Mouse (Mus musculus) adrenal gland, adult 10 weeks (tissue): ENCODE measurements around the gene Fbxl22. TPM values are rescaled to one million over a fixed set of nuclear protein-coding genes. Genes with fewer than 3 reads are reported as not detected.

Experiments used
- polyA plus RNA-seq: library from polyadenylated mRNA; stranded (reverse); fragments of 350-450 nt; fragmentation: Illumina TruSeq; extraction: RNeasy Lipid Tissue Mini Kit (QIAGEN cat#74804); gene quantifications from one replicate; pipeline ENCODE4 v1.2.3, GENCODE M21; 2014; ENCODE audit warnings: low read depth, low replicate concordance

Fbxl22 gene
- 0.58 TPM for polyA plus RNA-seq

DNA sequence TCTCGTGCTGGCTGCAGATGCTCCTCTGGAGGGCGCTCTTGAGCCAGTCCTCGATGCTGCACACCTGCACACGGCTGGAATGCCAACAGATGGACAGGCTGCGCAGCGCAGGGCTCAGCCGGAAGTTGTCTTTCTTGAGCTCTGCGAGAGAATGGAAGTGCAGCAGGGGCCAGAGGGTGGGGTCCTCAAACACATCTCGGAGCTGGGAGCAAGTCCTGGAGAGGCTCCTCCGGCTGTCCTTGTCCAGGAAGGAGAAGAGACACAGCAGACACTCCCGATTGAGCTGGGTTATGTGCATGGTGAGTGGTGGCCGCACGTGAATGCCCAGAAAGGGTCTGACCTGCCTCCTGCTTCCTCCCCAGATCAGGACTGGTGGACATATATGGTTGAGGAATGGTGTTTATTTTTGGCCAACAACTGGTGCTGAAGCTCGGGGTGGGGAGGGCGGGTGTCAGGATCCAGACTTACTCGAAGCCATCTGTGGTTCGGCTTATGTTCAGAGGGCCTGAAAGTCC is at the start of gene Fbxl22:
Gene Fbxl22, minus strand, starts transcription at position 338 of the 515 bp plus-strand sequence.

Other genes starting within 250 kb of the Fbxl22 start
- gene Herc1, start 164.1 kb downstream of the Fbxl22 start, polyA plus RNA-seq, result 33.8 TPM
- gene Usp3, start 78.5 kb upstream of the Fbxl22 start, polyA plus RNA-seq, result 56.7 TPM
- 0.17 TPM for gene Car12, start 199.1 kb upstream of the Fbxl22 start, polyA plus RNA-seq